Mouse (Mus musculus): ENCODE measurements at regions not wholly inside any gene's neighbourhood (a gene's known extent, or its start where the extent isn't known, plus 50 kb on each side); places are given as distances from the start of the nearest gene placed in this dataset.

DNA sequence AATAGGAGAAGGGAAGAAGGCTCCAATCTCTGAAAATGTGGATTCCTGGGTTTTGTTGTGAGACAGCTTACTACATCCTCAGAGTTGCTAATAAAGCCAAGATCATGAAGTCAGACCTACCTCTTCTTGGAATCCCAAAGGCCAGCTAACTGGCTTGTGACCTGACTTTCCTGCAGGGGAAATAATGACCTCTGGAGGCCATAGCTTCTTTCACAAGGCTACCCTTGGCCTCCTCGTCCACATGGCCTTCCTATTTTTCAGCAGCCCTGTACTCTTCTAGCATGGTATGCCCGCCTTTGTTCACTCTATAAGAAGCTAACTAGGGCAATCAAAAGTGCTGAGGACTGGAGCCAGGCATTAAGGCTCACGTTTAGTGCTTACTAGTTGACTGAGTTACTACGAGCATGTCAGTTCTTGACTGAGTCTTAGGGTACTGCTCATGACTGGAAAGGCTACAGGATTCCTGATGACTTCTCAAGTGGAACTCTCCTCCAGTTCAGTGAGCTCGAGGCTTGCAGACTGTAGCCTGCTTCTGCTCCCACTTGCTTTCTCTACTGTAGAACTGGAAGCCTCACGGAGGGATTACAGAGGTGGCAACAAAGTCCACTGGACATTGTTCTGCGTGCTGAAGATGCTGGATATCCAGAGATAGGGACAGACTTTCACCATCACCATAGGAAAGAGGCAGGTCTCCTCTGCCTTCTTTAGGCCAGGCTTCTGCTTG, 230.8 kb upstream of the Map3k1 start:
- no peak for TF ChIP-seq CTCF (IDR thresholded peaks at IDR 0.05; ENCODE audit: insufficient read depth, low read depth, low read length)
- no peak for TF ChIP-seq POLR2A (IDR thresholded peaks at IDR 0.05; ENCODE audit: insufficient read depth, low read depth, low read length)

Data from olfactory bulb, adult 2 months (tissue).